Comparison of ENCODE assay signal across 11 mouse cellular contexts in the genomic region with DNA sequence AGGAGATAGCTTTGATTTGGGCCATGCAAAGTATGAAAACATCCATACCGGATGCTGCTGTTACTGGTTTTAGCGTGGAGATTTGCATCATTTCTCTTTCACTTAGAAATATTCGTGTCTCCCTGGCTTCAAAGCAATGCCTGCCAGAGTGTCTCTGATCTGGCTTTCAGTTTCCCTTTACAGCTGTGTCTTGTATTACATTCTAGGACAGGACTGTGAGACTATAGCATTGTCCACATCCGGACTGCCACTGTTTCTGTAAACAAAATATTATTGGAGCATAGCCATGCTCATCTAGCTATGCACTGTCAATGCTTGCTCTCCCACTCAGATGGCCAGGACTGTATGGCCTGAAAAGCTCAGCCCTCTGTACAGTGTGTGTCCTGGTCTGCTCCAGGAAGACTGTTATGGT.
DNase-seq lines count a peak whose midpoint lies in the region; ATAC-seq and TF ChIP-seq lines count a peak whose summit lies in the region.
"Had no signal": no experiment of that assay in that cellular context is flagged by ENCODE, and none has a peak within 500 bp of the region (broad histone marks: within the 10 kb centered on the region; RNA-seq: fewer than 3 reads in every experiment).

No protein-coding gene starts in this region.

- no peaks in the 10 kb centered on the region for H3K27me3 ChIP-seq in hindbrain, embryonic 15.5 days
- no peaks in the 10 kb centered on the region for H3K27me3 ChIP-seq in hindbrain, embryonic 12.5 days
- H3K27me3 ChIP-seq in spleen, adult 2 months (ENCODE audit: control insufficient read depth, insufficient read depth, low read length): no peaks in the 10 kb centered on the region
- H3K27me3 ChIP-seq in intestine, embryonic 14.5 days (replicated peaks; ENCODE audit: control insufficient read depth, insufficient read depth, low read length): no peaks in the 10 kb centered on the region
- no peaks in the 10 kb centered on the region for H3K27me3 ChIP-seq in stomach, embryonic 14.5 days (ENCODE audit: control insufficient read depth, insufficient read depth, low read length)

- peak; percentile 19 to 47 for DNase-seq in spleen, adult 2 months (ENCODE audit: low read depth in 1 of 2, low spot score in 2 of 2)
- no peak for DNase-seq in spleen, adult 18-20 months
- no peak for DNase-seq in intestine, embryonic 14.5 days (ENCODE audit: low spot score)
- no peak for DNase-seq in gastrocnemius, adult 18-20 months (ENCODE audit: low spot score)
- DNase-seq in ovary, adult 18-20 months (ENCODE audit: low spot score): no peak
- DNase-seq: cerebellum, adult 9-11 months; retina, postnatal 1 day had no signal

- H3K36me3 ChIP-seq in hindbrain, embryonic 15.5 days: no peaks in the 10 kb centered on the region
- H3K36me3 ChIP-seq in hindbrain, embryonic 12.5 days: no peaks in the 10 kb centered on the region
- no peaks in the 10 kb centered on the region for H3K36me3 ChIP-seq in spleen, adult 2 months (ENCODE audit: control insufficient read depth, insufficient read depth, low read length)
- H3K36me3 ChIP-seq in intestine, embryonic 14.5 days (ENCODE audit: control insufficient read depth, insufficient read depth, low read length): no peaks in the 10 kb centered on the region
- H3K36me3 ChIP-seq in stomach, embryonic 14.5 days (ENCODE audit: control insufficient read depth, insufficient read depth, low read length): no peaks in the 10 kb centered on the region

- H3K4me2 ChIP-seq in hindbrain, embryonic 15.5 days: no peak overlapping the region
- no peak overlapping the region for H3K4me2 ChIP-seq in hindbrain, embryonic 12.5 days (replicated peaks)
- H3K4me2 ChIP-seq in intestine, embryonic 14.5 days (ENCODE audit: low read length): no peak overlapping the region
- H3K4me2 ChIP-seq in stomach, embryonic 14.5 days (replicated peaks; ENCODE audit: low read depth, low read length): no peak overlapping the region

- ATAC-seq in hindbrain, embryonic 15.5 days (ENCODE audit: low FRiP score, low read depth): 0 out of 2 replicates have a peak, but pooled peaks have one; percentile 19
- no peak for ATAC-seq in hindbrain, embryonic 12.5 days (ENCODE audit: low FRiP score)
- ATAC-seq in intestine, embryonic 14.5 days (replicated peaks; ENCODE audit: low FRiP score, low TSS enrichment, low read depth): no peak
- no peak; the same call in 1 of the 2 replicates for ATAC-seq in stomach, embryonic 14.5 days (ENCODE audit: insufficient number of reproducible peaks, insufficient read depth, low FRiP score, low read depth)

- H3K4me1 ChIP-seq in hindbrain, embryonic 15.5 days (replicated peaks): peaks cover 8% of the 10 kb centered on the region; the same call in 1 of the 2 replicates
- H3K4me1 ChIP-seq in hindbrain, embryonic 12.5 days: peaks cover 3% of the 10 kb centered on the region; the same call in 1 of the 2 replicates
- peaks cover 21% of the 10 kb centered on the region; the same call in 1 of the 2 replicates for H3K4me1 ChIP-seq in spleen, adult 2 months (ENCODE audit: control insufficient read depth, insufficient read depth, insufficient read length)
- H3K4me1 ChIP-seq in intestine, embryonic 14.5 days (replicated peaks; ENCODE audit: control insufficient read depth, insufficient read depth, low read length): peaks cover 21% of the 10 kb centered on the region; the same call in 1 of the 2 replicates
- H3K4me1 ChIP-seq in stomach, embryonic 14.5 days (ENCODE audit: control insufficient read depth, insufficient read depth, low read length): peaks cover 8% of the 10 kb centered on the region; the same call in 1 of the 2 replicates

- TF ChIP-seq POLR2A in spleen, adult 2 months (IDR thresholded peaks at IDR 0.05; ENCODE audit: low read depth, low read length): no peak

- 0 out of 2 replicates have a peak overlapping the region, but pooled peaks have one; percentile 8 for H3K27ac ChIP-seq in hindbrain, embryonic 15.5 days (replicated peaks)
- no peak overlapping the region for H3K27ac ChIP-seq in hindbrain, embryonic 12.5 days
- H3K27ac ChIP-seq in spleen, adult 2 months (ENCODE audit: insufficient read depth, low read length): peak overlapping the region; percentile 96
- peak overlapping the region; percentile 70 for H3K27ac ChIP-seq in intestine, embryonic 14.5 days (ENCODE audit: low read depth)
- peak overlapping the region; percentile 39; the same call in 1 of the 2 replicates for H3K27ac ChIP-seq in stomach, embryonic 14.5 days (ENCODE audit: low read length)

- H3K9ac ChIP-seq in hindbrain, embryonic 15.5 days: no peak overlapping the region
- H3K9ac ChIP-seq in hindbrain, embryonic 12.5 days: no peak overlapping the region
- H3K9ac ChIP-seq in intestine, embryonic 14.5 days (ENCODE audit: low read length): no peak overlapping the region
- H3K9ac ChIP-seq in stomach, embryonic 14.5 days (replicated peaks; ENCODE audit: low read depth, low read length): no peak overlapping the region

- WGBS in hindbrain, embryonic 15.5 days: 79% methylated on average over 4 of the region's 4 CpGs
- 74% methylated on average over 4 of the region's 4 CpGs for WGBS in hindbrain, embryonic 12.5 days
- 12% methylated on average over 4 of the region's 4 CpGs for WGBS in spleen, adult 2 months
- 40% methylated on average over 4 of the region's 4 CpGs for WGBS in intestine, embryonic 14.5 days
- 48% methylated on average over 4 of the region's 4 CpGs for WGBS in stomach, embryonic 14.5 days

- no peaks in the 10 kb centered on the region for H3K9me3 ChIP-seq in hindbrain, embryonic 15.5 days
- no peaks in the 10 kb centered on the region for H3K9me3 ChIP-seq in hindbrain, embryonic 12.5 days (replicated peaks)
- H3K9me3 ChIP-seq in intestine, embryonic 14.5 days (ENCODE audit: control insufficient read depth, low read length): no peaks in the 10 kb centered on the region
- H3K9me3 ChIP-seq in stomach, embryonic 14.5 days (ENCODE audit: control insufficient read depth, low read depth, low read length): no peaks in the 10 kb centered on the region

- H3K4me3 ChIP-seq in hindbrain, embryonic 15.5 days: no peak overlapping the region
- H3K4me3 ChIP-seq in hindbrain, embryonic 12.5 days: no peak overlapping the region
- H3K4me3 ChIP-seq in spleen, adult 2 months (ENCODE audit: extremely low read depth, insufficient read depth, insufficient read length): no peak overlapping the region
- H3K4me3 ChIP-seq in intestine, embryonic 14.5 days (ENCODE audit: low read depth, low read length): no peak overlapping the region
- H3K4me3 ChIP-seq in stomach, embryonic 14.5 days (ENCODE audit: low read depth, low read length): no peak overlapping the region
- H3K4me3 ChIP-seq: erythroblast, embryonic 14.5 days had no signal

- TF ChIP-seq CTCF in spleen, adult 2 months (IDR thresholded peaks at IDR 0.05; ENCODE audit: extremely low read depth, insufficient read depth, insufficient read length, insufficient replicate concordance): no peak

Comparison
In these comparisons a context has a peak if more than half of its experiments do, and no peak if none do; other contexts are left out.
1. DNase-seq: peak in spleen, adult 2 months (2 of 2); none in spleen, adult 18-20 months (0 of 2), intestine, embryonic 14.5 days (single experiment), gastrocnemius, adult 18-20 months (single experiment) and ovary, adult 18-20 months (single experiment).